Mouse (Mus musculus): ENCODE data around the gene Adcy3. TPM values are rescaled to one million over a fixed set of nuclear protein-coding genes. Genes with fewer than 3 reads are reported as not detected.
"Not testable (repeated sequence)": the region's sequence is repeated elsewhere in the genome, so short reads cannot be mapped to it uniquely, and the experiment has no call there.

The Adcy3 gene
- polyA plus RNA-seq, 1 experiment from 2014 or later = 7.7 TPM

- no peak overlapping the region for H3K4me3 ChIP-seq
- no peaks in the 10 kb centered on the region for H3K9me3 ChIP-seq
- peaks cover 99% of the 10 kb centered on the region for H3K36me3 ChIP-seq (replicated peaks)
- WGBS = 65% methylated on average over 8 of the region's 8 CpGs
- peaks cover 11% of the 10 kb centered on the region for H3K4me1 ChIP-seq
- peak overlapping the region; percentile 76 for H3K27ac ChIP-seq (replicated peaks)
- no peaks in the 10 kb centered on the region for H3K27me3 ChIP-seq (replicated peaks; ENCODE audit: low read depth, poor library complexity, severe bottlenecking)
- DNase-seq (ENCODE audit: low spot score) = peak; percentile 48
Observed at GRCm38 (mm10) chr12:4212908-4213307, 80.0 kb downstream of the Adcy3 start.

GRCm38 (mm10) chr12:4230156-4230555, 97.3 kb downstream of the Adcy3 start:
- Histone ChIP-seq H3K9me3 (no peaks in the 10 kb centered on the region), H3K36me3 (replicated peaks) (peaks cover 64% of the 10 kb centered on the region), H3K27ac (replicated peaks) (no peak overlapping the region), H3K4me1 (peaks cover 12% of the 10 kb centered on the region), H3K27me3 (replicated peaks; ENCODE audit: low read depth, poor library complexity, severe bottlenecking) (no peaks in the 10 kb centered on the region), H3K4me3 (no peak overlapping the region)
- WGBS = 90% methylated on average over 7 of the region's 7 CpGs
- no peak for DNase-seq (ENCODE audit: low spot score)

- Histone ChIP-seq H3K9me3 (no peaks in the 10 kb centered on the region), H3K27ac (replicated peaks) (no peak overlapping the region), H3K4me3 (peak overlapping the region; percentile 80), H3K4me1 (peaks cover 12% of the 10 kb centered on the region), H3K36me3 (replicated peaks) (peaks cover 43% of the 10 kb centered on the region), H3K27me3 (replicated peaks; ENCODE audit: low read depth, poor library complexity, severe bottlenecking) (no peaks in the 10 kb centered on the region)
- WGBS = 61% methylated on average over 4 of the region's 4 CpGs
- DNase-seq (ENCODE audit: low spot score) = no peak
Observed at GRCm38 (mm10) chr12:4232777-4233176, 99.9 kb downstream of the Adcy3 start.

GRCm38 (mm10) chr12:4233572-4234508, 100.9 kb downstream of the Adcy3 start, which contains the start of the genes Ptrhd1 and Cenpo:
Gene Ptrhd1, plus strand, starts transcription at chr12:4234027.
Gene Cenpo, minus strand, starts transcription at chr12:4234294.
- Histone ChIP-seq H3K9me3 (no peaks in the 10 kb centered on the region), H3K4me1 (peaks cover 12% of the 10 kb centered on the region), H3K27ac (replicated peaks) (peak within 1 kb of the TSS; percentile 94), H3K4me3 (peak within 1 kb of the TSS; percentile 80), H3K27me3 (replicated peaks; ENCODE audit: low read depth, poor library complexity, severe bottlenecking) (no peaks in the 10 kb centered on the region), H3K36me3 (replicated peaks) (peaks cover 39% of the 10 kb centered on the region)
- DNase-seq (ENCODE audit: low spot score) = peak; percentile 96
- under 1% methylated on average over 50 of the region's 50 CpGs for WGBS

- no peak overlapping the region for H3K27ac ChIP-seq (replicated peaks)
- WGBS = 94% methylated on average over 15 of the region's 15 CpGs
Observed at GRCm38 (mm10) chr12:4237481-4237880, 104.6 kb downstream of the Adcy3 start.

GRCm38 (mm10) chr12:4240281-4240680, 107.4 kb downstream of the Adcy3 start:
- H3K9me3 ChIP-seq; DNase-seq (ENCODE audit: low spot score); H3K4me3 ChIP-seq; H3K4me1 ChIP-seq; H3K27ac ChIP-seq (replicated peaks); H3K27me3 ChIP-seq (replicated peaks; ENCODE audit: low read depth, poor library complexity, severe bottlenecking): not testable (repeated sequence)
- 79% methylated on average over 8 of the region's 8 CpGs for WGBS
- H3K36me3 ChIP-seq (replicated peaks) = peaks cover 12% of the 10 kb centered on the region

More at GRCm38 (mm10) chr12:4237481-4237880, 104.6 kb downstream of the Adcy3 start:
- no peaks in the 10 kb centered on the region for H3K9me3 ChIP-seq
- no peak overlapping the region for H3K4me3 ChIP-seq
- no peaks in the 10 kb centered on the region for H3K27me3 ChIP-seq (replicated peaks; ENCODE audit: low read depth, poor library complexity, severe bottlenecking)
- H3K36me3 ChIP-seq (replicated peaks) = peaks cover 12% of the 10 kb centered on the region
- DNase-seq (ENCODE audit: low spot score) = no peak
- peaks cover 11% of the 10 kb centered on the region for H3K4me1 ChIP-seq

- H3K27me3 ChIP-seq (replicated peaks; ENCODE audit: low read depth, poor library complexity, severe bottlenecking) = no peaks in the 10 kb centered on the region
- 86% methylated on average over 2 of the region's 2 CpGs for WGBS
- no peak overlapping the region for H3K27ac ChIP-seq (replicated peaks)
- no peak for DNase-seq (ENCODE audit: low spot score)
- no peaks in the 10 kb centered on the region for H3K36me3 ChIP-seq (replicated peaks)
- no peaks in the 10 kb centered on the region for H3K9me3 ChIP-seq
- peaks cover 7% of the 10 kb centered on the region for H3K4me1 ChIP-seq
- H3K4me3 ChIP-seq = no peak overlapping the region
Observed at GRCm38 (mm10) chr12:4243805-4244204, 110.9 kb downstream of the Adcy3 start.

GRCm38 (mm10) chr12:4245742-4246141, 112.8 kb downstream of the Adcy3 start:
- no peaks in the 10 kb centered on the region for H3K9me3 ChIP-seq
- no peak overlapping the region for H3K27ac ChIP-seq (replicated peaks)
- H3K4me3 ChIP-seq = no peak overlapping the region
- no peaks in the 10 kb centered on the region for H3K36me3 ChIP-seq (replicated peaks)
- H3K4me1 ChIP-seq = peaks cover 6% of the 10 kb centered on the region
- 85% methylated on average over 10 of the region's 10 CpGs for WGBS
- no peak for DNase-seq (ENCODE audit: low spot score)
- H3K27me3 ChIP-seq (replicated peaks; ENCODE audit: low read depth, poor library complexity, severe bottlenecking) = no peaks in the 10 kb centered on the region

GRCm38 (mm10) chr12:4249786-4250185, 116.9 kb downstream of the Adcy3 start:
- Histone ChIP-seq H3K9me3 (no peaks in the 10 kb centered on the region), H3K4me1 (peaks cover 6% of the 10 kb centered on the region), H3K4me3 (no peak overlapping the region), H3K27me3 (replicated peaks; ENCODE audit: low read depth, poor library complexity, severe bottlenecking) (no peaks in the 10 kb centered on the region), H3K36me3 (replicated peaks) (no peaks in the 10 kb centered on the region), H3K27ac (replicated peaks) (no peak overlapping the region)
- no peak for DNase-seq (ENCODE audit: low spot score)
- WGBS = 93% methylated on average over 6 of the region's 6 CpGs

GRCm38 (mm10) chr12:4252742-4253655, 120.1 kb downstream of the Adcy3 start:
- Histone ChIP-seq H3K4me1 (peaks cover 4% of the 10 kb centered on the region), H3K36me3 (replicated peaks) (no peaks in the 10 kb centered on the region), H3K27ac (replicated peaks) (no peak overlapping the region), H3K9me3 (no peaks in the 10 kb centered on the region), H3K4me3 (no peak overlapping the region), H3K27me3 (replicated peaks; ENCODE audit: low read depth, poor library complexity, severe bottlenecking) (no peaks in the 10 kb centered on the region)
- WGBS = 91% methylated on average over 16 of the region's 16 CpGs
- no peak for DNase-seq (ENCODE audit: low spot score)

Data from embryonic facial prominence, embryonic 10.5 days (tissue).